Mouse (Mus musculus): Measurements from ENCODE around the gene Hs6st2.

Hs6st2 gene

DNA sequence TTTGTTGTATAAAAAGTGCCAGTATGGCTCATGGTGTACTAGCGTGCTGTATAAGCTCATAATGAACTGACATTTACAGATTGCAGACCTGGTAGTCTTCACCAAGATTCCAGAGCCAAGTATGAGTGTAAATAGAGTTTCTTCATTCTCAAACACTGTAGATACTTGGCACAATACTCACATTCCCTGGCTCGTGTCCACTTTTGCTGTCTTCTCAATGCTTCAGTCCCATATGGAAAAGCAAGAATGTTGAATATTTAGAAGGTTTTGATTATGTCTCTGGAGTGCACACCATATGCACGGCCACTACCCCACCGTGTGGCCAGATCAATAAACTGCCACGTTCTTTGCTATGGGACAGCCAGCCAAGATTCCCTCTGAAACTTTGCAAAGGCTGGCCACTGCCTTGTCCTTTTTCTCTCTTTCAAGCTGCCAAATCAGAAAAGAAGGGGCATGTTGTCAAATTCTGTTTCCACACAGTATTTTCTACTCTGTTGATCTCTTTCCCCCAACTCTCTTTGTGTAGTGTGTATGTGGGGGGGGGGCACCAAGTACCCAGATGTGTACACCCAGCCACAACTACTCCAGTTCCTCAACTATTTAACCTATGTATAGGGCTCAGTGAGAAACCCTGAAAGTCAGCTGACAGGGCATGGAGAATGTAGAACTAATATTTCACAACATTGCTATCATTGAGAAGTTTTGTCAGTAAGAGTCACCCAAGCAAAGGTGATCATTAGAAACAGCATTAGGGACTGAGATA, 309.0 kb downstream of the Hs6st2 start:
- peak; percentile 3 for DNase-seq (ENCODE audit: extremely low read depth, insufficient read length, low spot score)

DNA sequence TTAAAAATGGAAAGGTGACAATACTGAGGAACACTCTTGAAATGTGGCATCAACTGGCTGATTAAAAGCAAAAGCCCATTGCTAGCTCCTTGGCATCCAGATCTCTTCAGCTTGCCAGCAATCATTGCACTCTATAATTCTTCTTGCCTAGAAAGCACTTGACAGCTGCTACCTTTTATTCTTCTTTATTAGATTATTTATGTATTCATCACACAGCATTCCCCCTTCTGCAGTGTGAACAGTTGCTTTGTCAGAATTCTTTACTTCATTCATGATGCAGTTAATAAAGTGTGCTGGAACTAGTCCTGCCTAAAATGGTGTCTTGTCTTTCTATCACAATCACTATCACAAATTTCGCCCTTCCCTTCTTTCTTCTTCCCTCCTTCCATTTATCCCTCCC, 332.0 kb downstream of the Hs6st2 start:
- no peak for DNase-seq (ENCODE audit: extremely low read depth, insufficient read length, low spot score)

DNA sequence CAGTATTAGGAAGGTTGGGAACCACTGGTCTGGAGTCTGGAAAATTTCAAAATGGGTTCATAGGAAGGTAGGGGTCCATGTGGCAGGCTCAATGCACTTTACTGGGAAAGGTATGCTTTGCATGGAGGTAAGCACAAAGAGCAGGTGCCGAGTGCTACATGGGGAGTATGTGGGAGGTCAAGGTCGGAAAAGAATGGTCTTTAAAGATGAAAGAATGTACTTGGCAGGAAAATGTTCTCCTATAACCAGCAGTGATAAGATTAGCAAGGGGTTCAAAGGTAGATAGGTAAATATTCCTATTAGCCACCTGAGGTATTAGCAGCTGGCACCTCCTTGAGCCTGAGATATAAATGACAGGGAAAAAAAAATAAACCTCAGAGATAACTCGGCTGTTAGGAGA, 338.1 kb downstream of the Hs6st2 start:
- no peak for DNase-seq (ENCODE audit: extremely low read depth, insufficient read length, low spot score)
